Mouse (Mus musculus) C2C12 (cell line): ENCODE measurements at regions not wholly inside any gene's neighbourhood (a gene's known extent, or its start where the extent isn't known, plus 50 kb on each side); places are given as distances from the start of the nearest gene placed in this dataset.

Experiments
- CEBPB ChIP-seq: IDR thresholded peaks from one replicate; pipeline ENCODE4 v1.6.1; 2011; ENCODE audit warnings: low read depth, mild to moderate bottlenecking, control low read depth, moderate library complexity
- CTCF ChIP-seq: IDR thresholded peaks from one replicate; pipeline ENCODE4 v1.5.1; 2011; ENCODE audit not compliant: control insufficient read depth, insufficient read depth, insufficient read length
- MYOD1 ChIP-seq: IDR thresholded peaks from one replicate; pipeline ENCODE4 v1.6.1; 2011; ENCODE audit warnings: low read depth; ENCODE audit not compliant: control insufficient read depth, insufficient read length

- TF ChIP-seq MYOD1 (no peak), CTCF (no peak), CEBPB (no peak)
These were observed 61.9 kb downstream of the Calml3 start for GRCm38 (mm10) chr13:3742094-3742730.
